Mouse (Mus musculus) myocyte (in vitro differentiated cells): ENCODE data around the gene Dmgdh.

ENCODE experiments used
- E2F4 ChIP-seq: IDR thresholded peaks from one replicate; pipeline ENCODE4 v1.6.1; 2011; ENCODE audit warnings: mild to moderate bottlenecking, control low read depth, moderate library complexity; ENCODE audit not compliant: insufficient read depth
- MAX ChIP-seq: IDR thresholded peaks from one replicate; pipeline ENCODE4 v1.6.1; 2011; ENCODE audit warnings: low read depth, mild to moderate bottlenecking, control low read depth
- POLR2A ChIP-seq: IDR thresholded peaks from one replicate; pipeline ENCODE4 v1.6.1; 2011; ENCODE audit warnings: low read depth, mild to moderate bottlenecking, control low read depth, moderate library complexity; ENCODE audit not compliant: insufficient read length
- SRF ChIP-seq: IDR thresholded peaks from one replicate; pipeline ENCODE4 v1.6.1; 2011; ENCODE audit warnings: low read depth; ENCODE audit not compliant: control insufficient read depth, insufficient read length
- TCF12 ChIP-seq: IDR thresholded peaks from one replicate; pipeline ENCODE4 v1.6.1; 2011; ENCODE audit warnings: mild to moderate bottlenecking, control low read depth; ENCODE audit not compliant: poor library complexity, insufficient read depth, severe bottlenecking
- USF1 ChIP-seq: IDR thresholded peaks from one replicate; pipeline ENCODE4 v1.6.1; 2011; ENCODE audit warnings: low read depth, mild to moderate bottlenecking, control low read depth, moderate library complexity

- TF ChIP-seq SRF = no peak
- no peak for TF ChIP-seq POLR2A
- no peak for TF ChIP-seq MAX
- no peak for TF ChIP-seq TCF12
- TF ChIP-seq USF1 = no peak
- no peak for TF ChIP-seq E2F4
Measured at GRCm38 (mm10) chr13:93687321-93687720, 13.1 kb downstream of the Dmgdh start.
